Comparison of ENCODE assay signal across 9 mouse cellular contexts in the genomic region with DNA sequence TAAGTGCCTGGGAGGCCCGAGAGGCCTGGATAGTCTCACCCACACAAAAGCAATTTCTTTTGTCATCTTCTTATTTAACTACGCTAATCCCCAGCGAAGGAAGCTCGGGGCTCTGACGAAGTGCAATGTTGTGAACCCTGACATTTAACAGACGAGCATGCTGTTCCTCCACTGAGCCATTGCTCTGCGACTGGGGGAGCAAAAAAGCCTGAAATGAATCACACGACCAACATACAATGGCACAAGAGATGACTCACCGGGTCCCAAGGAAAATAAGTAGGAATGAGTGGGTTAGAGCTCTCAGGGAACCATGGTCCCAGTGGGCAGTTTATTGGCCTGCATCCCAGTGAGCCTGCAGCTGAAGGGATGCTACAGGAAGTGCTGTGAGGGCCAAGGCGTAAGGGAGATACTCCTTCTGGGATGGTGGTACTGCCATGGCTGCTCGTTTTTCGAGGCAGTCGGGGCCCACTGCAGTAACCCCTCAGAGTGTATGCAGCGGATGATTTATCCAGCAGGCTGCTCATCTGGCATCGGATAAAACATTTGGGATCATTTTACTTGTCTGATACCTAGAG.
DNase-seq lines count a peak whose midpoint lies in the region; ATAC-seq and TF ChIP-seq lines count a peak whose summit lies in the region.
"Had no signal": no experiment of that assay in that cellular context is flagged by ENCODE, and none has a peak within 500 bp of the region (broad histone marks: within the 10 kb centered on the region; RNA-seq: fewer than 3 reads in every experiment).

No protein-coding gene starts in this region.

- no peaks in the 10 kb centered on the region for H3K9me3 ChIP-seq in hindbrain, embryonic 15.5 days
- H3K9me3 ChIP-seq in hindbrain, embryonic 13.5 days: no peaks in the 10 kb centered on the region
- H3K9me3 ChIP-seq in limb, embryonic 14.5 days (ENCODE audit: control insufficient read depth, low read length): no peaks in the 10 kb centered on the region

- no peak overlapping the region for H3K4me2 ChIP-seq in hindbrain, embryonic 15.5 days
- no peak overlapping the region for H3K4me2 ChIP-seq in hindbrain, embryonic 13.5 days
- H3K4me2 ChIP-seq in limb, embryonic 14.5 days (replicated peaks; ENCODE audit: low read depth, low read length, severe bottlenecking): no peak overlapping the region

- H3K27ac ChIP-seq in hindbrain, embryonic 15.5 days (replicated peaks): no peak overlapping the region
- no peak overlapping the region for H3K27ac ChIP-seq in hindbrain, embryonic 13.5 days
- H3K27ac ChIP-seq in limb, embryonic 14.5 days (replicated peaks; ENCODE audit: low read depth, low read length): no peak overlapping the region
- H3K27ac ChIP-seq: liver, embryonic 14.5 days had no signal

- no peak overlapping the region for H3K9ac ChIP-seq in hindbrain, embryonic 15.5 days
- H3K9ac ChIP-seq in hindbrain, embryonic 13.5 days: no peak overlapping the region
- no peak overlapping the region for H3K9ac ChIP-seq in limb, embryonic 14.5 days (ENCODE audit: low read depth, low read length, severe bottlenecking)
- H3K9ac ChIP-seq: liver, embryonic 14.5 days had no signal

- WGBS in hindbrain, embryonic 15.5 days: 51% methylated on average over 15 of the region's 15 CpGs
- WGBS in hindbrain, embryonic 13.5 days: 58% methylated on average over 15 of the region's 15 CpGs
- WGBS in limb, embryonic 14.5 days: 56% methylated on average over 15 of the region's 15 CpGs

- H3K4me1 ChIP-seq in hindbrain, embryonic 15.5 days (replicated peaks): peaks cover 8% of the 10 kb centered on the region; the same call in 1 of the 2 replicates
- peaks cover 8% of the 10 kb centered on the region; the same call in 1 of the 2 replicates for H3K4me1 ChIP-seq in hindbrain, embryonic 13.5 days (replicated peaks)
- H3K4me1 ChIP-seq in limb, embryonic 14.5 days (ENCODE audit: control insufficient read depth, insufficient read depth, low read length): 0 out of 2 replicates have a peak, but pooled peaks cover 4% of the 10 kb centered on the region

- H3K27me3 ChIP-seq in hindbrain, embryonic 15.5 days: no peaks in the 10 kb centered on the region
- H3K27me3 ChIP-seq in hindbrain, embryonic 13.5 days: no peaks in the 10 kb centered on the region
- H3K27me3 ChIP-seq in limb, embryonic 14.5 days (ENCODE audit: control insufficient read depth, insufficient read depth, low read length): no peaks in the 10 kb centered on the region

- no peaks in the 10 kb centered on the region for H3K36me3 ChIP-seq in hindbrain, embryonic 15.5 days
- no peaks in the 10 kb centered on the region for H3K36me3 ChIP-seq in hindbrain, embryonic 13.5 days
- no peaks in the 10 kb centered on the region for H3K36me3 ChIP-seq in limb, embryonic 14.5 days (ENCODE audit: control insufficient read depth, insufficient read depth, low read length)

- H3K4me3 ChIP-seq in hindbrain, embryonic 15.5 days: no peak overlapping the region
- H3K4me3 ChIP-seq in hindbrain, embryonic 13.5 days: no peak overlapping the region
- H3K4me3 ChIP-seq in limb, embryonic 14.5 days (replicated peaks; ENCODE audit: low read length): no peak overlapping the region

- ATAC-seq in hindbrain, embryonic 15.5 days (ENCODE audit: low FRiP score, low read depth): 0 out of 2 replicates have a peak, but pooled peaks have one; percentile 27
- ATAC-seq in hindbrain, embryonic 13.5 days (ENCODE audit: low FRiP score): no peak
- ATAC-seq in limb, embryonic 14.5 days (ENCODE audit: low FRiP score, low read depth): no peak
- ATAC-seq: activated CD4-positive, CD25-positive, alpha-beta regulatory T cell, adult 4 months had no signal

- DNase-seq in Muller cell, postnatal 12 days (ENCODE audit: inconsistent ontology term): peak; percentile 75
- peak; percentile 32 for DNase-seq in adrenal gland, postnatal 10 days
- peak; percentile 44 for DNase-seq in limb, embryonic 14.5 days (ENCODE audit: low spot score)
- no peak for DNase-seq in urinary bladder, postnatal 25 days (ENCODE audit: low spot score)
- DNase-seq in retina, postnatal 1 day: no peak

- TF ChIP-seq POLR2A in limb, embryonic 14.5 days (IDR thresholded peaks at IDR 0.05; ENCODE audit: borderline replicate concordance, extremely low read depth, insufficient read depth, insufficient read length): no peak

Comparison
In these comparisons a context has a peak if more than half of its experiments do, and no peak if none do; other contexts are left out.
1. DNase-seq: peak in Muller cell, postnatal 12 days (single experiment), adrenal gland, postnatal 10 days (single experiment) and limb, embryonic 14.5 days (single experiment); none in urinary bladder, postnatal 25 days (single experiment) and retina, postnatal 1 day (single experiment).